Mouse (Mus musculus) megakaryocyte progenitor cell, adult 5-6 weeks (primary cell): ENCODE measurements around the gene Mndal. TPM values are rescaled to one million over a fixed set of nuclear protein-coding genes. Genes with fewer than 3 reads are reported as not detected.
A peak's percentile ranks its signal among the peaks of the same experiment; 100 is the strongest.
"Not testable (repeated sequence)": the region's sequence is repeated elsewhere in the genome, so short reads cannot be mapped to it uniquely, and the experiment has no call there.

Experiments used
- ATAC-seq: replicated peaks from 2 replicates; pipeline ENCODE4 v1.8.0; 2016; ENCODE audit warnings: mild to moderate bottlenecking, moderate TSS enrichment, inconsistent platforms; ENCODE audit not compliant: poor library complexity
- total RNA-seq, 2 experiments: library from RNA; stranded (forward) in 1 of 2; stranded (reverse) in 1 of 2; fragments of 157-497, 149-512 nt in 1 of 2; fragments of 200-1000 nt in 1 of 2; gene quantifications; 2 replicates each; pipeline versions ENCODE4 v1.2.3 to v1.2.4; 2015 to 2017

Mndal gene
- total RNA-seq, 2 experiments from 2014 or later, result 70.3 to 112 TPM

- ATAC-seq, result not testable (repeated sequence)
Measured at GRCm38 (mm10) chr1:173905885-173906284, 36.4 kb downstream of the Mndal start.

DNA sequence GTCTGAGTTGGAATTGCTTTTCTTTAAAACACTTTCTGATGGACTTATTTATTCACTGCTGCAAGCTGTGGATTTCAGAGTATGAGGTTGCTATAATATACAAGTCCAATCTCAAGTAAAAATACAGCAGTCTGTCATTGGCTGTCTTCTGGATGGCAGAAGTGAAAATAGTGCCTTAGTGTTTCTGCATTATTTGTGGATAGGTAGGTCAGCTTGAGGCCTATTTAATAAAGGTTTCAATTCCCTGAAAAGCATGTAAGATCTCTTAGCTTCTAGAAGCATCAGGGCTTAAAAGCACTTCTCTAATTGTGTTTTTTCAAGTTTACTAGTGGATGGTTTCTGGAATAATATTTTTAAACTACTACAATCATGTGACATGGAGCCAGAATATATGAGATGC lies 52.5 kb downstream of the Mndal start:
- ATAC-seq, result peak; percentile 33; the same call in 1 of the 2 replicates

- ATAC-seq, result peak; percentile 95
Measured at GRCm38 (mm10) chr1:173887026-173887787, 55.1 kb downstream of the Mndal start.

DNA sequence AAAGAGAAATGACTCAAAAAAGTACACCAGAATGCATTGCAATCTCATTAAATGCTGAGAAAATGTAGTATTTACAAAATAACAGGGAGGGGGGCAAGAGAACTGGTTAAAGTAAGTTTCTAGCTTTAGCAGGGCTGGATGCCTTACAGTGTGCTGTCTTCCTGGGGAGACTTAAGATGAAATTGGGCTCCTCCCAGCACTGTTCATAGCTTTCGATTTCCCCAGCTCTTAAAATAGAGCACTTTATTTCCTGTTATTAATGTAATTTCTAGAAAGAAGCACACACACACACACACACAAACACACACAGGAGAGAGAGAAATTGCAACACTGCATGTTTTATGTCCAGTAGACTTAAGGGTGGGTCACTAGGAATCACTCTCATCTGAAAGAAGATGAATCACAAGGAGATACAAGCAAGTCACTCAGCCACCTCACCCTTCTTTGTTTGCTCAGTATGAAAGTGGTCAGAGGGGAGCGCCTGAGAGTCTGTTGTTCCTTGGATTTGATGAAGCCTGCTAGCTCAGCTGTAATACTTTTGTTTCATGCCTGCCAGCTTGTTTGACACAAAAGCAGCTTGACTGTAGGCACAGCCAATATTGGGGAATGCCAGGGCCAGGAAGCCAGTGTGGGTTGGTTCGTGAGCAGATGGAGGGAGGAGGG lies 62.2 kb downstream of the Mndal start:
- ATAC-seq, result peak; percentile 36

DNA sequence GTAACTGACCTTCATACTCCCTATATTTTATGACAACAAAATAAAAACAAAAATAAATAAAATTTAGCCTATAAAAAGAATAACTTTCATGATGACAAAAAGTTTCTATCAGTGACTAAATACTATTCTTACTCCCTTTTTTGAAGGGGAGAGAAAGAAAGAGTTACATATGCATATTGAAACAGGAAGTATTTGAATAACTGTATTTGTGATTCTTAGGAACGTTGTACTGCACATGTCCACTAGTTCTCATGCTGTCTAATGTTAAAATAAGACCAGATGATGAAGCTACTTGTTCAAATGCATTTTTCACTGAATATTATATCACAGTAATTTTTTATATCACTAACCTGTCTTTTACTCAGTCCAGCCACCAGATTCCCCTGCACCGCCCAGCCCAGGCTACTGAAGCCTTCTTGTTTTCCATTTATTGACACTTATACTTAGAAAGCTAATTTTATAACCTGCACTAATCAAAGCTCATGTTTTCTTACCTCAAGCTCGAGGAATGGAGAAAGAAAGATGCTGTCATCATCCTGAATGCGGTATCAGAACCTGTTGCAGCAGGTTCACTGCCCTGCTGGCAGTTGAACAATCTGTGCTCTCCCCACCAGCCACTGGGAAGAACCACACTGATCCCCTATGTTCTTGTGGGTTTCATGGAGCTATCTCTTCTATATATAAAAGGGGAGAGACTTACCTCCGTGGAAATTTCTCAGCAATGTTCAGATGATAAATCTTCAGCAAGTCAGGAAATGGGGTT lies 62.9 kb downstream of the Mndal start:
- ATAC-seq, result peak; percentile 55

GRCm38 (mm10) chr1:173878264-173878663 lies 64.0 kb downstream of the Mndal start:
- ATAC-seq, result peak; percentile 30

GRCm38 (mm10) chr1:173877125-173877524 lies 65.2 kb downstream of the Mndal start:
- ATAC-seq, result peak; percentile 33

- ATAC-seq, result not testable (repeated sequence)
Measured at GRCm38 (mm10) chr1:173868586-173868985, 73.7 kb downstream of the Mndal start.

DNA sequence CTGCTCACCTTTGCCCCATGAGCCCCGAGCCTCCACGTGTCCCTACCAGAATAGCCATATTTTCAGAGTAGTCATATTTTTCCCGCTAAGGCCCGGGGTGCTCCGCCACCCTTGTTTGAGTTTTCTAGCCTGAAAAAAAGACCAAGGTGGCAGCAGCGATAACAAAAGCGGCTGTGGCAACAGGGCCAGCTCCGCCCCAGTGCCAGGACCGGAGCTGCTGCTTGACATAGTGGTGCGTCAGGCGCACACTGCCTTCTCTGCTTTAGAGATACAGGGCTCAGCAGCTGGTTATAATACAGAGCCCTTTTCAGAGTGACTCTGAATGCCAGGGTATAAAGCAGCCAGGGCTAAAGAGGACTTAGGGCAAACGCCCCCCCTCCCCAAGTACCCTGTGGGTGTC lies 75.8 kb downstream of the Mndal start:
- 0 out of 2 replicates have a peak, but pooled peaks have one; percentile 48 for ATAC-seq

GRCm38 (mm10) chr1:173853711-173854110 lies 88.6 kb downstream of the Mndal start:
- 0 out of 2 replicates have a peak, but pooled peaks have one; percentile 57 for ATAC-seq

DNA sequence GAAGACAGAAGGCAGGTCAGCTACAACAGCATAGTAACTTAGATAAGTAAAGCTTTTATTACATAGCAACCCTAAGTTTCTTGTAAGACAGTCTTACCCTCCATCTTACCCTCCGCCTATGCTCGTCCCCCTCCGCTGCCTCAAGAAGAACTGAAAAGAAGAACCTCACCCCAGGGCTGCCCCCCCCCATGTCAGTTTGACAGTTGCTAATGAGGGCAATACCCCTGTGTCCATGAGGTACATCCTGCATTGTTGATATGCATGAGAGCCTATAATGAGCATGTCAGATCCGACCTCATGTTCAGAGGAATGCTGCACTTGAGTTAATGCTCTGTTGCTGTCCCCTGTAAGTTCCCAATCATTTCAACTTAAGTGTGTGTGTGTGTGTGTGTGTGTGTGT lies 89.4 kb downstream of the Mndal start:
- not testable (repeated sequence) for ATAC-seq

DNA sequence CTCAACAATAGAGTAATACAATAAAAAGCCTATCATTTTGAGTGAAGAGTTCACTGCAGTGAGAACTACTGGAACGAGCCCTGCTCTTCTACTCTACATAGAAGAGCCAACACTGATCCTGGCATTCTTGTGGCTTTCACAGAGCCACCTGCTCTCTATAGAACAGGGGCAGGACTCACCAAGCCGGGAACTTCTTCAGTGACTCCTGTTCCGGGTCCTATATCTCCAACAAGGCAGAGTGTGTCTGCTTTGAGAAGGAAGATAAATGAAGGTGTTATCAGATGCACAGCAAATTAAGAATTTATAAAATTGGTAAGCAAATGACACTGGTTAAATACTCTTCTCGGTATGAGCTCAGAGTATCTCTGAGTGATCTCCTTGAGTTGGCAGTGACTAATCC lies 96.1 kb downstream of the Mndal start:
- ATAC-seq, result peak; percentile 43

DNA sequence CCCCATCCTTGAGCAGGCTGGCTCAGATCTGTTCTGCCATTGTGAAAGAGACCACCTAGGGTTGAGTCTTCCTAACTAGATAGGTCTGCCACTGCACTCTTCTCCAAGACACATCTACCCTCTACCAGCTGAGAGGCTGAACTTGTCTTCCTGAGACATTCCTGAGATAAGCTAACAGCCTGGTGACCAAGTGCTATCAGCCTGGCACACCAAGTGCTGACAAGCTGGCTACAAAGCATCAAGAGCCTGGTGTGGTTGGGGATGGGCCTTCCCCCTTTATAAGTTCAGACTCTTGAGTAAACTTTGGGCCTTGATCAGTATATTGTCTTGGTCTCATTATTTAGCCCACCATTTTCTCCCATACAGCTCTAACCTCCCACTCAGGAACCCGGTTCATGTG lies 97.5 kb downstream of the Mndal start:
- ATAC-seq, result peak; percentile 97

GRCm38 (mm10) chr1:173821481-173821803 lies 120.8 kb downstream of the Mndal start:
- ATAC-seq, result not testable (repeated sequence)

GRCm38 (mm10) chr1:173820794-173821480 lies 121.4 kb downstream of the Mndal start:
- not testable (repeated sequence) for ATAC-seq

DNA sequence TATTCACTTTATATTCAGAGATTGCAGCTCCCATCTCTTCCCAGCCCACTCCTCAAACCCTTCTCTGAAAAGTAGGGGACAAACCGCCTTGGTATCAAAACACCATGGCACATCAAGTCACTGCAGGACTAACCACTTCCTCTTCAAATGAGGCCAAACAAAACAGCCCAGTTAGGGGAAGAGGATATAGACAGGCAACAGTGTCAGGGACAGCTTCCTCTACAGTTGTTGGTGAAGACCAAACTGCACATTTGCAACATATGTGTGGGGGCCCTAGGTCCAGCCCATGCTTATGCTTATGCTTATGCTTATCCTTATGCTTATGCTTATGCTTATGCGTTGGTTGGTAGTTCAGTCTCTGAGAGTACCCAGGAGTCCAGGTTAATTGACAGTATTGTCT lies 133.0 kb downstream of the Mndal start:
- ATAC-seq, result peak; percentile 100

GRCm38 (mm10) chr1:173802689-173803281 lies 139.5 kb downstream of the Mndal start:
- ATAC-seq, result peak; percentile 51

- peak; percentile 52; the same call in 1 of the 2 replicates for ATAC-seq
Measured at GRCm38 (mm10) chr1:173802207-173802606, 140.1 kb downstream of the Mndal start.

DNA sequence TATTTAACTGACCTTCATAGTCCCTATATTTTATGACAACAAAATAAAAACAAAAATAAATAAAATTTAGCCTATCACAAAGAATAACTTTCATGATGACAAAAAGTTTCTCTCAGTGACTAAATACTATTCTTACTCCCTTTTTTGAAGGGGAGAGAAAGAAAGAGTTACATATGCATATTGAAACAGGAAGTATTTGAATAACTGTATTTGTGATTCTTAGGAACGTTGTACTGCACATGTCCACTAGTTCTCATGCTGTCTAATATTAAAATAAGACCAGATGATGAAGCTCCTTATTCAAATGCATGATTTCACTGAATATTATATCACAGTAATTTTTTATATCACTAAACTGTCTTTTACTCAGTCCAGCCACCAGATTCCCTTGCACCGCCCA lies 140.5 kb downstream of the Mndal start:
- peak; percentile 84 for ATAC-seq
